Mouse (Mus musculus): ENCODE data around the gene Rps6kl1. TPM values are rescaled to one million over a fixed set of nuclear protein-coding genes. Genes with fewer than 3 reads are reported as not detected.

The Rps6kl1 gene
- total and polyA plus RNA-seq, 3 experiments = 0.21 to 0.86 (median 0.36) TPM

- peak; percentile 88 for TF ChIP-seq TCF12 (IDR thresholded peaks at IDR 0.05; ENCODE audit: low read depth, low read length)
- TF ChIP-seq CTCF (conservative IDR thresholded peaks at IDR 0.05 in 1 of 2, IDR thresholded peaks at IDR 0.05 in 1 of 2; ENCODE audit: low read depth in 2 of 2, low read length in 2 of 2) = no peak
- no peak for TF ChIP-seq E2F4 (IDR thresholded peaks at IDR 0.05; ENCODE audit: insufficient replicate concordance, low read depth, low read length)
- peak; percentile 99 for TF ChIP-seq CHD1 (IDR thresholded peaks at IDR 0.05; ENCODE audit: low read depth, low read length)
- TF ChIP-seq USF2 (conservative IDR thresholded peaks at IDR 0.05; ENCODE audit: low read depth, low read length) = no peak
- 0 out of 2 replicates have a peak, but pooled peaks have one; percentile 31 for TF ChIP-seq TBP (conservative IDR thresholded peaks at IDR 0.05; ENCODE audit: low read depth, low read length)
- TF ChIP-seq ELF1 (IDR thresholded peaks at IDR 0.05; ENCODE audit: low read depth, low read length) = peak; percentile 76
- TF ChIP-seq ZNF384 (IDR thresholded peaks at IDR 0.05; ENCODE audit: low read depth, low read length) = no peak
- peak; percentile 86 for TF ChIP-seq HCFC1 (IDR thresholded peaks at IDR 0.05; ENCODE audit: low read depth, low read length)
Measured at GRCm38 (mm10) chr12:85110698-85111592, 40.1 kb downstream of the Rps6kl1 start, which contains the start of the genes Prox2 and Dlst (continued).

DNA sequence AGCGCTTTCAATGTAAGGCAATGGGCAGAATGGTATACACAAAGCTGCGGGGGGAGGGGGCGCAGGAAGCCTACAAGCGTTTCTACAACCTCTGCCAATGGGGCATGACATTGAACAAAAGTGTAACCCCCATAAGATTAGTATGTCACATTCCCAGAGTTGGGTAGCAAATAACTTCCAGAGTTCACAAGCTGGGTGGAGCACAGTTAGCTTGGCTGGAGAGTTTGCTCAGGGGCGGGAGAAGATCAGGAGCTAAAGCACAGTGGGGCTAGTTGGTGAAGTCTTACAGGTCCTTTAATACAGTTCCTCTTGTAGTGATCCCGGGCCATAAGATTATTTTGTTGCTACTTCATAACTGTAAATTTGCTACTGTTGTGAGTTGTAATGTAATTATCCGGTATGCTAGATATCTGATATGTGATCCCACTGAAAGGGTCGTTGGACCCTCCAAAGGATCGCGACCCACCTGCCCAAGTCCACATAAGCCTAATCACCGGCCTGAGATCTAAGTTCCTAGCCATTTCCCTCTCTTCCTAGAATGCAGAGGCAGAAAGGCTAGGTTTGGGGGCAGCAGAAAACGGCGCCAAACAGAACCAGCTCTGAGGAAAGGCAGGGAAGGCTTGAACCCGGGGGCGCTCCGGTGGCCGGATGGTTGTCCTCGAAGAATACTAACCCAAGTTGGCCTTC lies 40.9 kb downstream of the Rps6kl1 start:
- TF ChIP-seq EP300 (IDR thresholded peaks at IDR 0.05; ENCODE audit: low read length) (0 out of 2 replicates have a peak, but pooled peaks have one; percentile 6), CTCF (conservative IDR thresholded peaks at IDR 0.05 in 1 of 2, IDR thresholded peaks at IDR 0.05 in 1 of 2; ENCODE audit: low read depth in 2 of 2, low read length in 2 of 2) (no peak), ZKSCAN1 (IDR thresholded peaks at IDR 0.05; ENCODE audit: borderline replicate concordance, low read depth, low read length) (no peak), ZNF384 (IDR thresholded peaks at IDR 0.05; ENCODE audit: low read depth, low read length) (no peak), E2F4 (IDR thresholded peaks at IDR 0.05; ENCODE audit: insufficient replicate concordance, low read depth, low read length) (no peak), ZC3H11A (IDR thresholded peaks at IDR 0.05; ENCODE audit: low read depth, low read length) (no peak), CHD2 (IDR thresholded peaks at IDR 0.05; ENCODE audit: low read length) (no peak), NELFE (IDR thresholded peaks at IDR 0.05; ENCODE audit: low read depth, low read length) (no peak)
- Histone ChIP-seq H3K9ac (ENCODE audit: insufficient read depth, low read depth) (peak overlapping the region; percentile 71), H3K27ac (ENCODE audit: insufficient read depth, low read depth) (peak overlapping the region; percentile 50), H3K27me3 (replicated peaks) (no peaks in the 10 kb centered on the region), H3K4me3 (replicated peaks in 1 of 3; ENCODE audit: low read depth in 2 of 3, low read length in 2 of 3, poor library complexity in 1 of 3) (peak overlapping the region; percentile 77 to 97 (median 82)), H3K9me3 (replicated peaks; ENCODE audit: low read length) (no peaks in the 10 kb centered on the region), H3K4me2 (ENCODE audit: insufficient read depth, low read depth, poor library complexity, severe bottlenecking) (peak overlapping the region; percentile 94), H3K36me3 (replicated peaks in 1 of 2; ENCODE audit: control insufficient read depth in 1 of 2, insufficient read depth in 1 of 2, low read length in 1 of 2) (peaks cover 6 to 28% of the 10 kb centered on the region in 2 experiments), H3K4me1 (ENCODE audit: control insufficient read depth in 1 of 2, insufficient read depth in 2 of 2) (peaks cover 3 to 68% of the 10 kb centered on the region in 2 experiments; a peak in 2 of 4 replicates), H3K79me2 (replicated peaks; ENCODE audit: control insufficient read depth, extremely low read depth, insufficient read depth, poor library complexity, severe bottlenecking) (peaks cover 50% of the 10 kb centered on the region)
- dilution Hi-C loops (cut with MboI; ENCODE audit: extremely low pct_ligation_motif_present, extremely low pct_unique_long_range_greater_than_20kb, low sequenced_read_pairs) (no loop called here), in situ Hi-C loops (cut with MboI; ENCODE audit: low pct_ligation_motif_present, low pct_unique_long_range_greater_than_20kb, low sequenced_read_pairs) (no loop called here)
- DNase-seq (ENCODE audit: extremely low read depth) = no peak

DNA sequence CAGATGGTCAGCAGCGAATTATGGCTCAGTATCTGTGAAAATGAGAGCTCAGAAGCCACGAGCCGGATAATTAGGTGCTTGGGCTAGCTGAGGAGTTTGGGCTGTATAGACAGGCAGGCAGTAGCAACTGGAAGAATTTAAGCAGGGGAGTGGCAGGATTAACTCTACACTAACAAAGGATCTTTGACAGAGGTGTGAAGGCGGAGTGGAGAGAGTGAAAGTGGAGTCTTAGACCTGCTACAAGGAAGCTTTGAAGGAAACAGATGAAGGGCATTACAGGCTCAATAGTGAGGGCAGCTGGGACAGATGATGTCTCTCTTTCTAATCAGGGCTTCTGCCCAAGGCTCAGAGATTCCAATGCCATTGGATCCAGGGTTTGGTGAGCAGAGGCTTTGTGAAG lies 41.6 kb downstream of the Rps6kl1 start:
- peak overlapping the region; percentile 30 for H3K9ac ChIP-seq (ENCODE audit: insufficient read depth, low read depth)
- TF ChIP-seq NELFE (IDR thresholded peaks at IDR 0.05; ENCODE audit: low read depth, low read length) (no peak), CHD1 (IDR thresholded peaks at IDR 0.05; ENCODE audit: low read depth, low read length) (0 out of 2 replicates have a peak, but pooled peaks have one; percentile 4)
- DNase-seq (ENCODE audit: extremely low read depth) = no peak
- peak overlapping the region; percentile 94 for H3K4me2 ChIP-seq (ENCODE audit: insufficient read depth, low read depth, poor library complexity, severe bottlenecking)
- dilution Hi-C loops (cut with MboI; ENCODE audit: extremely low pct_ligation_motif_present, extremely low pct_unique_long_range_greater_than_20kb, low sequenced_read_pairs) (no loop called here), in situ Hi-C loops (cut with MboI; ENCODE audit: low pct_ligation_motif_present, low pct_unique_long_range_greater_than_20kb, low sequenced_read_pairs) (no loop called here)
- peaks cover 0 to 29% of the 10 kb centered on the region in 2 experiments for H3K36me3 ChIP-seq (replicated peaks in 1 of 2; ENCODE audit: control insufficient read depth in 1 of 2, insufficient read depth in 1 of 2, low read length in 1 of 2)
- H3K4me1 ChIP-seq (ENCODE audit: control insufficient read depth in 1 of 2, insufficient read depth in 2 of 2) = peaks cover 9 to 68% of the 10 kb centered on the region in 2 experiments
- peak overlapping the region; percentile 77 to 97 (median 82) for H3K4me3 ChIP-seq (replicated peaks in 1 of 3; ENCODE audit: low read depth in 2 of 3, low read length in 2 of 3, poor library complexity in 1 of 3)
- H3K79me2 ChIP-seq (replicated peaks; ENCODE audit: control insufficient read depth, extremely low read depth, insufficient read depth, poor library complexity, severe bottlenecking) = peaks cover 50% of the 10 kb centered on the region
- H3K27me3 ChIP-seq (replicated peaks) = no peaks in the 10 kb centered on the region
- H3K27ac ChIP-seq (ENCODE audit: insufficient read depth, low read depth) = peak overlapping the region; percentile 49
- H3K9me3 ChIP-seq (replicated peaks; ENCODE audit: low read length) = no peaks in the 10 kb centered on the region
